Comparison of ENCODE assay signal across 8 mouse cellular contexts in the genomic region with DNA sequence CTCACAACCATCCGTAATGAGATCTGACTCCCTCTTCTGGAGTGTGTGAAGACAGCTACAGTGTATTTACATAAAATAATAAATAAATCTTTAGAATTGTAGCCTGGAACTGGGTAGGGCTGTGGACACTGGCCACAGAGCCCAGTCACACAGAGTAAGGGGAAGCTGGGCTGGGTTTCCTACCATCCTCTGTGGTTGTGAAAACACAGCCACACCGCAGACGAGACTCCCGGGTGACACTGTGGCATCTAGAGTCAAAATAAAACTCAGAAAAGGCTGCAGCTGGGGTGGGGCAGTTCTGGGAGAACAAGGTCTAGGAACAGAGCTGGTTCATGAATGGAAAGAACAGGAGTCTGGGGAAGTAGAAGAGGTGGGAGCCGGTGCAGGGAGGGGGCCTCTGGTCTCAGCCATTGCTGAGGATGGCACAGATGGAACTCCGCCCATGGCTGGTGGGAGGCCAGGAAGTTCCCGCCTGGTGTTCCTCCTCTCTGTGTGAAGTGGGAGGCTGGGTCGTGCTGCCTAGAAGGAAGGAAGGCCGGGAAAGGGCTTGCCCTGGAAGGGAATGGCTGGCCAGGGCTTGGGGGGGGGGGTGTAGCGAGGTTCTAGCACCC. TPM values are rescaled to one million over a fixed set of nuclear protein-coding genes. Genes with fewer than 3 reads are reported as not detected.
A peak's percentile ranks its signal among the peaks of the same experiment; 100 is the strongest.
DNase-seq lines count a peak whose midpoint lies in the region; ATAC-seq lines count a peak whose summit lies in the region.

No protein-coding gene starts in this region.

- intact Hi-C loops in gastrocnemius, postnatal 14 days (cut with DNase I; ENCODE audit: low total_unique reads): no loop called here

- peak; percentile 57 for ATAC-seq in common myeloid progenitor, adult 5-6 weeks (replicated peaks; ENCODE audit: low read depth, poor library complexity, severe bottlenecking)
- peak; percentile 74 for ATAC-seq in megakaryocyte, adult 5-6 weeks (ENCODE audit: poor library complexity, severe bottlenecking)
- ATAC-seq in erythroblast, adult 5-6 weeks (replicated peaks; ENCODE audit: low FRiP score, poor library complexity, severe bottlenecking): no peak

- DNase-seq in gastrocnemius, adult 18-20 months (ENCODE audit: low spot score): peak; percentile 31
- DNase-seq in gastrocnemius, postnatal 4 days (ENCODE audit: low spot score in 2 of 2): no peak
- DNase-seq in CD4-positive helper T cell, adult 2 months (ENCODE audit: low read depth, low spot score): peak; percentile 55
- DNase-seq in induced T-regulatory cell, adult 2 months (ENCODE audit: low read depth): peak; percentile 67
- DNase-seq in gastrocnemius, postnatal 14 days: no peak

RNA-seq across cellular contexts. Expression of a gene that starts 15.2 kb away (rescaled TPM):
- 10 to 100 TPM; 18.7 to 18.8 TPM for total RNA-seq in gastrocnemius, adult 18-20 months (2021)
- total RNA-seq in gastrocnemius, postnatal 4 days (2021): 10 to 100 TPM; 38.4 to 43.0 TPM
- total RNA-seq in common myeloid progenitor, adult 5-6 weeks (2017): 5.2 and 5.7 TPM in 2 replicates
- 4.7 and 5.2 TPM in 2 replicates for total RNA-seq in megakaryocyte, adult 5-6 weeks (2015)
- 5.1 and 5.6 TPM in 2 replicates for total RNA-seq in megakaryocyte, adult 5-6 weeks (2017)
- total RNA-seq in erythroblast, adult 5-6 weeks (2015; ENCODE audit: low replicate concordance): 0.77 and 1.0 TPM in 2 replicates
- 0.56 and 0.77 TPM in 2 replicates for total RNA-seq in erythroblast, adult 5-6 weeks (2017; ENCODE audit: low replicate concordance)
- total RNA-seq in gastrocnemius, postnatal 14 days (2021): 10 to 100 TPM; 22.4 to 35.2 TPM

Comparison
In these comparisons a context has a peak if more than half of its experiments do, and no peak if none do; other contexts are left out.
1. DNase-seq: peak in gastrocnemius, adult 18-20 months (single experiment), CD4-positive helper T cell, adult 2 months (single experiment) and induced T-regulatory cell, adult 2 months (single experiment); none in gastrocnemius, postnatal 4 days (0 of 2) and gastrocnemius, postnatal 14 days (single experiment).